Mouse (Mus musculus): ENCODE data around the gene Vmn2r77. TPM values are rescaled to one million over a fixed set of nuclear protein-coding genes. Genes with fewer than 3 reads are reported as not detected.

The Vmn2r77 gene
- not detected in 2 replicates for polyA plus RNA-seq (2015; fragmentation: Nextera tagmentation; extraction: Ambion mirVana)

DNA sequence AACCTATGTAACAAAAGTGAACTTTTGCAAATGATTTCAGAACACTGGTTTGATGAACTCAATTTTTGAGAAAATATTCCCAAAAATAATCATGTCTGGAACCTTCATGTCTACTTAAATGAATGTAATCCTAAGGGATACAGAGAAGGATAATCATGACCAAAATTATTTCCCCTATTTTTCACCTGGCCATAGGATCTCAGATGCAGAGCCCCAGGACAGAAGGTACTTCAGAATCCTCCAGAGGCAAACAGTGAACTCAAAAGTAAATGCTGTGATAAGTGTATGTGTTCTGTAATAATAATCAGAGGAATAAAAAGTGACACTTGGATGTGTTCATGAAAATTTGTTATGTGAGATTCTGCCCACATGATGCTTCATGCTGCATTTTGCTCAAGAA is at the start of gene Vmn2r77:
Vmn2r77 (plus strand) TSS at position 301 of the 400 bp plus-strand sequence.

DNA sequence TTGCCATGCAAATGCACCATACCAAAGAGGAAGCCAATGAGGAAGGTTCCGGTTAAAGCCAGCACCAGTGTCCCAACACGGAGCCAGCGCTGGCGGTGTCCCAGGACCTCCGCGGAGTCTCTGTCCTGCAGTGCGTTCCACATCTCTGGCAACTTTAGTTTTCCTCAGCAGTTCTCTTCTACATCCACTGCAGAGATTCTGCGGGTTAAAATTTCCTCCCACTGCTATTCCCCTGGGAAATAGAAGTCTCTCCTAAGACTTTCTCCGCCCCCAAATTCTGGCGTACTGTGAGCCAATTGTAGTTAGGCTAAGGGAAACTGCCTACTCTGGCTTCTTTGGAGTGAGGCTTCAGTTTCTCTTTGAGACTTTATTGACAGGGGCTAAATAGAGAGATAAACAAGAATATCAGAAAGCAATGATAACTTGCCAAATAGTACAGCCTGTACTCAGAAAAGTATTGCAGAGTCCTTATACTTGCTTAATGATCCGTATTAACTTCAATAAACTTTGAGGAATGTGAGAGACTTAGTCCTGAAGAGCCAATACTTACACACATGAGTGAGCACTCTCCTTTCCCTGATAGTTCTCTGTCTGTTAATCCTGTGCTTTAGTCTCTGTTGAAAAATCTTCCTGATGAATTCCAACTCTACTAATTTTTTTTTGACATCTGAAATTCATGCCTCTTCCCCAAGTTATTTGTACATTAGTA is 19.1 kb upstream of the Vmn2r77 start, which contains the start of gene Folh1:
Folh1 (minus strand) TSS at position 327 of the 709 bp plus-strand sequence.

Other genes starting within 250 kb of the Vmn2r77 start
- gene Olfr295, start 211.2 kb upstream of the Vmn2r77 start, polyA plus RNA-seq (2015; fragmentation: Nextera tagmentation; extraction: Ambion mirVana), result not detected in 2 replicates
- not detected in 2 replicates for gene Olfr294, start 178.4 kb upstream of the Vmn2r77 start, polyA plus RNA-seq (2015; fragmentation: Nextera tagmentation; extraction: Ambion mirVana)
- not detected in 2 replicates for gene Olfr293, start 146.0 kb upstream of the Vmn2r77 start, polyA plus RNA-seq (2015; fragmentation: Nextera tagmentation; extraction: Ambion mirVana)
- not detected in 2 replicates for gene Olfr292, start 106.7 kb upstream of the Vmn2r77 start, polyA plus RNA-seq (2015; fragmentation: Nextera tagmentation; extraction: Ambion mirVana)
- gene Folh1, start 19.1 kb upstream of the Vmn2r77 start, polyA plus RNA-seq (2015; fragmentation: Nextera tagmentation; extraction: Ambion mirVana), result 0.19 and 0.33 TPM in 2 replicates
- gene Vmn2r78, start 120.1 kb downstream of the Vmn2r77 start, polyA plus RNA-seq (2015; fragmentation: Nextera tagmentation; extraction: Ambion mirVana), result not detected in 2 replicates
- not detected in 2 replicates for gene Vmn2r79, start 201.1 kb downstream of the Vmn2r77 start, polyA plus RNA-seq (2015; fragmentation: Nextera tagmentation; extraction: Ambion mirVana)

Measured in skeletal muscle tissue, postnatal 0 days (tissue).